Mouse (Mus musculus) MEL-GATA-1-ER (cell line): ENCODE measurements around the gene Smim6.

Source experiments
- DNase-seq: peaks from one replicate; pipeline ENCODE4 v3.0.0-alpha.2; 2012; ENCODE audit warnings: low read depth; ENCODE audit errors: extremely low read depth

The Smim6 gene

DNA sequence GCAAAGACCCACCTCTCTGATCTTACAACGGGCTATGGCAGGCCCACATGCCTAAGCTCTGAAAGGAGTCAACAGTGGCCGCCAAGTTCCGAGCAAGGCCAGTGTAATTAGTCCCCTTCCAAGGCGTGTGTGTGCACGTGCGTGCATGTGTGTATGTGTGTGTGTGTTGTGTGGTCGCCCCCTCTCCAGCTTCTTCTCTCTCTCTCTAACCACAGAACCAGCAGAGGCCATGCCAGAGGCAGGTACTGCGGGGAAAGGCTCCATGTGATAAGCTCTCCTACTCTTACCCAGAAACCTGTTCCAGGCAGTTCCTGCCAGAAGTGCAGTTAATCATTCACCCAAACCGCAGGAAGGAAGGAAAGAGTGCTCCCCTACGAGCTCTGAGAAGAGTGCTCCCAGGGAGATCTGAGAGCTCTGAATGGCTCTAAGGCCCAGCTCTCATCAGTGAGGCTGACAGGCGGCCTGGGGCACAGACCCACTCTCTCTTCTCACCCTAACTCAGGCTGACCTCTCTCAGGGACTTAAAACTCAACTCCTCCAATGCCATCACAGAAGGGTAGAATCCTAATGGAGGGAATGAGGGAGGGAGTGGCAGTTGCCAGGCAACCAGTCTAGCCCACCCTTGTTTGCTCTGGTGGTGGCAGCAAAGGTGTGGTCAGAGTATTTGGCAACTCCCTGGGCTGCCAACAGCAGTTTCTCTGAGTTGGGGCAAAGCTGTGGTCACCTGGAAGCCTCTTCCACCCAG is at the start of gene Smim6:
Gene Smim6, plus strand, starts transcription at position 386 of the 745 bp plus-strand sequence.
- peak; percentile 78 for DNase-seq

DNA sequence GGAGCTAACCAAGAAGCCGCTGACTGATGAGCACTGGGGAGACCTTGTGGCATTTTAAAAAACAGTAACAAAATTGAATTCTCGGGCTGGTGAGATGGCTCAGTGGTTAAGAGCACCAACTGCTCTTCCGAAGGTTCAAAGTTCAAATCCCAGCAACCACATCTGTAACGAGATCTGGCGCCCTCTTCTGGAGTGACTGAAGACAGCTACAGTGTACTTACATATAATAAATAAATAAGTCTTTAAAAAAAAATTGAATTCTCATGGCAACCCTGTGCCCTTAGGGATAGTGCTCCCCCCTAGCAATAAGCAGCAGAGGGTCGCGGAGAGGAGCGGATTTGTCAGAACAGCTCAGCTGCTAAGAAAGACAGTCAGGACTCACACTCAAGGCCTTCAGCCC is 47.9 kb upstream of the Smim6 start:
- no peak for DNase-seq

GRCm38 (mm10) chr11:115869393-115869792 is 42.4 kb upstream of the Smim6 start:
- DNase-seq, result no peak

DNA sequence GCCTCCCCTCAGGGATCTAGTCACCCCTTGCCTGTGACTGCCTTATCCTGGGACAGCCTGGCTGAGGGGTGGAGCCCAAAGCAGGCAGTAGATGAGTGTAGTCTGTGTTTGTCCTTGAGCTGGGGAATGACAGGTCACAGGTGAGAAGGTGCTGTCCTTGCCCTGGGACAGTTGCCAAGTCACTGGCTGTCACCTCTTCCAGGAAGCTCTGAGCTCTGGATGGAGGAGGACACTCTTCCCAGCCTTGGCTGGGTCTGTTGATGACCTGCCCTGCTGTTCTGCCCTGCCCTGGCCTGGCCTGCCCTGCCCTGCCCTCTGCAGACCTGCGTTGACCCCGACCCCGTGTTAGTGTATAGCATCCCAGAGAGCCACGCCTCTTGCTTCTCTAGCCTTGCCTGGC is 39.4 kb upstream of the Smim6 start:
- no peak for DNase-seq

DNA sequence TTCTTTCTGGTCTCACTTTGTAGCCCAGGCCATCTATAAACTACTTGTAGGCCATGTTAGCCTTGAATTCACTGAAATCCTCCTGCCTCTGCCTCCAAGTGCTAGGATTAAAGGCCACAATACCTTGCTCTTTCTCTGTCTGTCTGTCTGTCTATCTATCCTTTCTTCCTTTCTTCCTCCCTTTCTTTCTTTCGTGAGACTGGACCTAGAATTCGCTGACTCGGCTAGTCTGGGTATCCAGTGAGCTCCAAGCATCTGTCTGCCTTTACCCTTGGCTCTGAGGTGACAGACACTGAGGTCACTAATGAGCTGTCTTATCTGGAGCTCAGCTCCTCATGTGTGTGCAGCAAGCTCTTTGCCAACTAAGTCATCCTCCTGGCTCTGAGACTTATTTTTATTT is 35.9 kb upstream of the Smim6 start:
- no peak for DNase-seq

DNA sequence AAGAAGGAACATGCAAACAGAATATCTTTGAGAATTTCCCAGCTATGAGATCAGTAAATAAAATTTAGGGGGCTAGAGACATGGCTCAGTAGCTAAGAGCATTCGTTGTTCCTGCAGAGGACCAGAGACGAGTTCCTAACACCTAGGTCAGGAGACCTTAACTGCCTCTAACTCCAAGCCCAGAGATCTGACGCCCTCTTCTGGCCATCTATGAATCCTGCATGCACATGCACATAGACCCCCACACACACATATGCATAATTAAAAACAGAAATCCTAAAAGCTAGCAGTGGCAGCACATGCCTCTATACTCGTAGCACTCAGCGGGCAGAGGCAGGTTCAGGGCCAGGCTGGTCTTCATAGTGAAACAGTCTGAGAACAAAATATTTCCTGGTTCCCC is 35.4 kb upstream of the Smim6 start:
- no peak for DNase-seq

DNA sequence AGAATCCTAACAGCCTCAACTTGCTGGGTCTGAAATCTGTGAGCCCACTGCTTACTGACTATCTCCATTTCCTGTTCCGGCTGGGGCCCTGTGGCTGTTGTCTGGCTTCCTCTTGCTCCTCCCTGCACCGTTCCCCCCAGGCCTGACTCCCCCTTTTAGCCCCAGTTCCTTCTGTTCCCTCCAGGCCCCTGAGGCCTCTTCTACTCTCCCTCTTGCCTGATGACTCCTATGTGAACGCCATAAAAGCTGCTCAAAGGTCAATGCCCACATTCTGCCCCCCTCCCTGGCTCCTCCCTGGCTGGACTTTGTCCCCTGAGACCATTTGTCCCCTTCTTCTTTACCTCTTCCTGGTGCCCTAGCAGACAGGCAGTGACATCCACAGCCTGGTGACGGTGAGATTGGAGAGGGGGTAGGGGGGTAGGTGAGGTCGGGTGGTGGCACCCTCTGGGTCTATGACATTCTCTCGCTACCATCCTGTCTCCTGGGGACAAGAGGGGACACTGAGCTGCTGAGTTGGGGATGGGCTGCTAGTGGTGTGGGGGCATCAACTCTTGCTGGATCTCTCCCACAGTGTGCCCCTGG is 34.6 kb upstream of the Smim6 start:
- no peak for DNase-seq

DNA sequence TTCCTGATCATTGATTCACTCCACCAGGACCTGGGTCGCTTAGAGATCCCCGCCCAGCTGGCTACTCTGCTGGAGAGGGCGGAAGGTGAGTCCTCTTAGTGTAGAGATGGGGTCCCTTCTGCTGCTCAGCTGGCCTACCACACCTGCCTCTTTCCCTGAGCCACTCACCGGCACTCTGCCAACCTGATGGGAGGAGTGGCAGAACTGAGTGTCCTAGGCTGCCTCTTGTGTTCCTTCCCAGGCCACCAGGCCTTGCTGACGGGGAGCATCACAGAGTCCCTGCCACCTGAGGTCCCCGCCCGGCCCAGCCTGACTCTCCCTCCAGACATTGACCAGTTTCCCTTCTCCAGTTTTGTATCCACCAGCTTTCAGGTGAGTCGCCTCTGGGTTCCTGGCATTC is 33.7 kb upstream of the Smim6 start:
- DNase-seq, result no peak

DNA sequence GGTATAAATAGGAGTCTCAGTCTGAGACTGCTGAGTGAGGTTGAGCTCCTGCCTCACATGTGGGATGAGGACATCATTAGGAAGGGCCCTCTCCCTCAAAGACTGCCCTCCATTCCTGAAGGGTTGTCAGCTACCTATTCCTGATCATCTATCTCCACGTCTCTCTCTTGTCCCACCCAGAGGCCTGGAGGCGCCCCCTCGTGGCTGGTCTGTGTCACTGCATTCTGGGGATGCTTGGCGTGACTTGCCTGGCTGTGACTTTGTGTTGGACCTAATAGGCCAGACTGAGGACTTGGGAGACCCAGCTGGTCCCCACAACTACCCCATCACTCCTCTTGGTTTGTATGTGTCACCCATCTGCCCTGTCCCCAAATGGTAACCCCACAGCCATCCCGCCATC is 30.8 kb upstream of the Smim6 start:
- DNase-seq, result no peak

DNA sequence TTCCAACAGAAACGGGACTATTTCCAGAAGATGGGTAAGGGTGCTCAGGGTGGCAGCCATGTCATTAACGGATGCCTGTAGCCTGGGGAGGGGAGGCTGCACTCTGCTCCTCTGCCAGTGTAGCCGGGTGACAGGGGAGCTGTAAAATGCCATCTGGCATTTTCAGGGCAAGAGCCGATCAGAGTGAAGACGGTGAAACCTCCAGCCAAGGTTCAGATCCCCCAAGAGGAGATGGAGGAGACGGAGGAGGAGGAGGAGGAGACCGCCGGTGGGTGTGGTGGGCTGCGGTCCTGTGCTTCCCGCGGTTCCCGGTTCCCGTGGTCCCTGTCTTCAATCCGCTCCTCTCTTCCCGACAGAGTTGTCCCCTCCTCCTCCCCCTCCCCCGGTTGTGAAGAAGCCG is 28.6 kb upstream of the Smim6 start:
- DNase-seq, result no peak

- no peak for DNase-seq
Measured at GRCm38 (mm10) chr11:115884361-115884760, 27.5 kb upstream of the Smim6 start.

GRCm38 (mm10) chr11:115885281-115885680 is 26.5 kb upstream of the Smim6 start:
- no peak for DNase-seq

GRCm38 (mm10) chr11:115886446-115886845 is 25.4 kb upstream of the Smim6 start:
- no peak for DNase-seq

GRCm38 (mm10) chr11:115888020-115888419 is 23.8 kb upstream of the Smim6 start:
- no peak for DNase-seq

GRCm38 (mm10) chr11:115889159-115889558 is 22.7 kb upstream of the Smim6 start:
- no peak for DNase-seq

DNA sequence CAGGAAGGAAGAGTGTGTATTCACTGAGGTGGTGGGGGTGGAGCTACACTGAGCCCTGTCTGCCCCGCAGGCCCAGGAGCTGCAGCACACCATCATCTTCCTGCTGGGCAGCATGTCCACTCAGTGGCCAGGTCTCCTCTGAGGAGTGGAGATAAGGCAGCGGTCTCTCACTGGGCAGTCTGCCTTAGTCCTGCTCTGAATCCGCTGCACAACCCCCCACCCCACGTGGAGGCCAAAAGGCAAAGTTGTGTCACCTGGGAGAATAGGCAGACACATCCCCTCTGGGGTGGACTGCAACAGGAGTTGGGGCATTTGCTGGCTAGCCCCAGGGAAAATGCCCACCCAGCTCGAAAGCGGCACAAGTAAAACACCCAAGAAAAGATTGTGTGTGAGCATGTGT is 19.6 kb upstream of the Smim6 start:
- DNase-seq, result no peak

DNA sequence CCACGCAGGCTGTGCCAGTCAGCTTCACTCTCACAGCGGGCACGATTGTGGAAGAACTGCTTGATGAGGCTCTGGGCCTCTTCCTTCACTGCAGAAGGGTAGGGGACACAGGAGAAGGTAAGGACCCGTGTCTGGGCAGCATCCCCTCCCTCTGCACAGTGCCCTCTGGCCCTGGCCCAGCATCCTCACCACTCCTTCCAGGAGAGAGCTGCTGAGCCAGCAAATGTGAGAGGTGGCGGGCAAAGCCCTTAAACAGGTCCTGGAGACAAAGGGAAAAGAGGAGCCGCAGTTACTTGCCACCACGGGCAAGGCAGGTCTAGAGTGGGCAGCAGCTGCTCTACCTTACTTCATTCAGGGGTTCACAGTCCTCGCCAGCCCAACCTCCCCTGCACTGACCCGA is 18.7 kb upstream of the Smim6 start:
- DNase-seq, result no peak

GRCm38 (mm10) chr11:115894755-115895520 is 16.9 kb upstream of the Smim6 start:
- no peak for DNase-seq

GRCm38 (mm10) chr11:115898446-115898845 is 13.4 kb upstream of the Smim6 start:
- no peak for DNase-seq

GRCm38 (mm10) chr11:115898886-115899285 is 12.9 kb upstream of the Smim6 start:
- peak; percentile 74 for DNase-seq

GRCm38 (mm10) chr11:115899486-115900266 is 12.1 kb upstream of the Smim6 start, which contains the start of gene Smim5:
TSS of gene Smim5 (plus strand) at chr11:115899966.
- peak; percentile 78 for DNase-seq
